Mouse (Mus musculus): ENCODE measurements at regions not wholly inside any gene's neighbourhood (a gene's known extent, or its start where the extent isn't known, plus 50 kb on each side); places are given as distances from the start of the nearest gene placed in this dataset.

- no peak for DNase-seq (ENCODE audit: low read depth, low spot score)
Measured at GRCm38 (mm10) chr7:68444426-68445095, 170.9 kb downstream of the Fam169b start.

DNA sequence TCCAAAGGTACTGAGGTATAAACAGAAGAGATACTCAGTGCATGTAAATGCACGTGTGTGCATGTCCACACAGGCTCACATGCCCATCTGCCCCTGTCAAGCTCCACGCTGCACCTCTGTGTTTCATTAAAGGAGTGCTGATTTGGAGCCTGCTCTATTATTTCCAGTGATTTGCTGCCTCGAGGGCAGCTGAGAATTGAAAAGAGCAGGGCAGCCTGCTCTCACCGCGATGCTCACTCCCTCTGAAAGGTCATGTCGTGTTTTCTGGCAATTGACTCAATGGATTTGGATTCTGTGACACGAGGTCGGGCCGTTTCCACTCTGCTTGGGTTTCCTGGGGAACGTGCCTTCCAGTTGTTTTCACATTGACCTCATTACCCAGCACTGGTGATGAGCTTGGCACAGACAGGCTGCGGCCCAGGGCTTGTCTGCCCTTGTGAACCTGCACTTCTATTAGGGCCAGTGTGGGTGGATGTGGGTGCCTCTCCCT, 167.1 kb downstream of the Fam169b start:
- DNase-seq (ENCODE audit: low read depth, low spot score): peak; percentile 6

DNA sequence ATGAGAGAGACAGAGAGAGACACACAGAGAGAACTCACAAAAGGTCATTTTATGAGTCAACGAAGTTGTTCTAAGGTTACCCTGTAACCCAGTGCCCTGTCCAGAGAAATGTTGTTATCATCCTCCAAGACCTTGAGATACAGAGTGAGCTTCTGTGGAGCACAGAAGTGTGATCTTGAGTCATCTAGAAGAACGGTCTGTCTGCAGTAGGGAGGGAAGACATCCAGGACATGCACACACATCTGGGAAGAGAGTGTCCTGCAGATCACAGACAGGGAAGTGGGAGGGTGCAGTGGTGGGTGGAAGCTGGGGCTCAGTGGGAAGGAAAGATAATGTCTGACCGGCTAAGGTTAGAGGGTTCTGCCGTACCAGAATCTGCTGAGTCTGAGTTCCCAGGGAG, 155.3 kb downstream of the Fam169b start:
- DNase-seq (ENCODE audit: low read depth, low spot score): no peak

GRCm38 (mm10) chr7:68415890-68416289, 142.3 kb downstream of the Fam169b start:
- peak; percentile 96 for DNase-seq (ENCODE audit: low read depth, low spot score)

DNA sequence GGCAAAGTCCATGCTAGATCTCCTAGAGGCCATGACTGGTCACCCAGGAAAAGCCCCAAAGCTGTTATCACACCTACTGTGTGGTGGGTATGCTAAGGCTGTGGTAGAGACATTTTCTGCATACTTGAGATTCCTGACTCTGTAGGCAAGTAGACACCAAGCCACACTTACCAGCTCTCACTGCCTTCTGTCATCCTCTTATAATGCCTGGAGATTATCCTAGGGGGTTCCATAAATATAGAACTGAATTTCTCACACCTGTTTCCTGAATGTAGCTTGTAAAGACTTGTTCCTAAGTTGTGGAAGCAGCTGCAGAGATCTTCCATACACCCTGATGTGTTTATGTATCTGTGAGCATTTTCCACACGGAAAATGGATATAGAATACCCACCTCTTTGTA, 139.1 kb downstream of the Fam169b start:
- no peak for DNase-seq (ENCODE audit: low read depth, low spot score)
